Mouse (Mus musculus) lung, adult 2 months (tissue): ENCODE results near the gene Uvrag. TPM values are rescaled to one million over a fixed set of nuclear protein-coding genes. Genes with fewer than 3 reads are reported as not detected.

ENCODE experiments used
- DNase-seq: peaks from one replicate; pipeline ENCODE4 v3.0.0; 2022
- H3K4me1 ChIP-seq: fragments of 200-500 bp; 2 replicates; pipeline ENCODE4 v1.6.1; 2011; ENCODE audit warnings: low read length; ENCODE audit not compliant: control insufficient read depth, insufficient read depth
- H3K4me3 ChIP-seq: fragments of 200-500 bp; replicated peaks from 2 replicates; pipeline ENCODE3; 2011; ENCODE audit warnings: low read depth, mild to moderate bottlenecking, control low read depth, low read length; ENCODE audit errors: extremely low read depth
- CTCF ChIP-seq: fragments of 200-500 bp; IDR thresholded peaks from 2 replicates; pipeline ENCODE4 v1.5.1; 2011; ENCODE audit warnings: mild to moderate bottlenecking, low read length, control low read depth; ENCODE audit not compliant: insufficient read depth
- POLR2A ChIP-seq: fragments of 200-500 bp; IDR thresholded peaks from 2 replicates; pipeline ENCODE4 v1.6.1; 2011; ENCODE audit warnings: low read depth, mild to moderate bottlenecking, control low read depth, low read length, borderline replicate concordance; ENCODE audit errors: extremely low read depth
- WGBS: fragments of 180-500 bp; shearing (Covaris S2); methylation state at CpG from one replicate; pipeline ENCODE4 v1.1.7; 2018; 5-methylcytosine and 5-hydroxymethylcytosine counted together
- polyA plus RNA-seq: library from polyadenylated mRNA; depleted of rRNA; stranded (reverse); fragments of >200 nt; gene quantifications from 2 replicates; pipeline ENCODE4 v1.2.3, GENCODE M21; 2012

Gene Uvrag
- polyA plus RNA-seq, 1 experiment = 35.4 TPM

DNA sequence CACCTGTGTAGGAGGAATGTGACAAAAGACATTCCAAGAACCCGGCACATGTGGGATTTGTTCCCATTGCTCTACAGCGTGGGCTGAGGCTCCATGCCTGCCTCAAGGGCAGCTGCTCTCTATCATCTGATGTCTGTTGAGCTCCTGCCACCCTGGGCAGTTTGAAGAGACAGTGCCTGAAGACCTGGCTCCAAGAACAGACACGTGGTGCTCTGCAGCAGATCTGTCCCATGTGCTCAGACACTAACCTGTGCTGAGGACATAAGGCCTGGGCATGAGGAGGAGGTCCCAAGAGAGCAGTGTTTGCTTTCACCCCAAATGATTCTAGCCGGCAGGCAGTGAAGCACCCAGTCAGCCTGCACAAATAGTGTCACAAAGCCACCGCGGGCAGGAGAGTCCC, 27.8 kb upstream of the Uvrag start:
- TF ChIP-seq POLR2A (no peak), CTCF (no peak)
- WGBS = 79% methylated on average over 6 of the region's 6 CpGs
- H3K4me1 ChIP-seq = no peaks in the 10 kb centered on the region
- H3K4me3 ChIP-seq = no peak overlapping the region
- DNase-seq = no peak

- H3K4me3 ChIP-seq = no peak overlapping the region
- DNase-seq = peak; percentile 14
- TF ChIP-seq CTCF (no peak), POLR2A (no peak)
- WGBS = 53% methylated on average over 5 of the region's 5 CpGs
- H3K4me1 ChIP-seq = no peaks in the 10 kb centered on the region
These were observed 27.0 kb upstream of the Uvrag start for GRCm38 (mm10) chr7:99167939-99168338.

DNA sequence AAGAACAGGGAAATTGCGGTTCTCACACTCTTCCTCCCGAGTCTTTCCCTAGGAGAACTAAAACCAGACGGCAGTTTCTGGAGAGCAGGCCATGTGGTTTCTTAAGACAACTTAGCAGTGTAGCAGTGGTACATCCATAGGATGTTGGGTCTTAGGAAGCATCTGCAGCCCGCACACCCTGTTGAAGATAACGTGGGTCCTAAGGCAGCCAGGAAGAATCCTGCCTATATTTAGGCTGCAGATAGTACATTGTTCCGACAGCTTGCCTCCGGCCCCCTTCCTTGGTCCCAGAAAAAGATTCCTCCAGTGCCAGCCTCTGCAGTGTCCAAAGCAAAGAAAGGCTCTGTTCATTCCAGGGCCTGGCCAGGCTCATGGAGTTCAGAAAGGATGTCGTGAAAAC, 25.2 kb upstream of the Uvrag start:
- WGBS = 74% methylated on average over 8 of the region's 8 CpGs
- Histone ChIP-seq H3K4me3 (no peak overlapping the region), H3K4me1 (no peaks in the 10 kb centered on the region)
- TF ChIP-seq POLR2A (no peak), CTCF (no peak)
- DNase-seq = no peak

DNA sequence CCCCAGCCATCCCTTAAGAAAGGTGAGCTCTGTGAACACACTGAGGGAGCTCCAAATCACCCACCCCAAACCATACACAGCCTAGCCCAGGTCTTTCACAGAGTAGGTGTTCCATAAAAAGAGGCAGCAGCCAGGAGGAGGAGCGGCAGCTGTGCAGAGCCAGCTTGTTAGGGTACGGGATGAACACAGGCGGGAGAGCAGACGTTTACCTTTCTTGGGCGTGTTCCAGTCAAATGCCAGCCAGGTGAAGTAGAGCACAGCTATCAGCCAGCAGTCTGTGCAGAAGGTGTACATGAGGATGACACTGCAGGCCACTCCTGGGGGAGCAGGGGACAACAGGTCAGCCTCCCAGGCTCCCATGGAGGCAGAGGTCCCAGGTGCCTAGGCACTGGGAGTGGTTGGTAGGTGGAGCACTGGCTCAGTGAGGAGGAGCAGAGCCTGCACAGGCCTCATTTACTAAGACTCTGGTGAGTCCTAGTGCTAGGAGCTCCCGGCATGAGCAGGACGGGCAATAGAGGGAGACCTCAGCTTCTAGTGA, 24.0 kb upstream of the Uvrag start:
- DNase-seq = no peak
- H3K4me3 ChIP-seq = no peak overlapping the region
- 73% methylated on average over 7 of the region's 7 CpGs for WGBS
- TF ChIP-seq POLR2A = no peak
- TF ChIP-seq CTCF = no peak
- H3K4me1 ChIP-seq = no peaks in the 10 kb centered on the region

DNA sequence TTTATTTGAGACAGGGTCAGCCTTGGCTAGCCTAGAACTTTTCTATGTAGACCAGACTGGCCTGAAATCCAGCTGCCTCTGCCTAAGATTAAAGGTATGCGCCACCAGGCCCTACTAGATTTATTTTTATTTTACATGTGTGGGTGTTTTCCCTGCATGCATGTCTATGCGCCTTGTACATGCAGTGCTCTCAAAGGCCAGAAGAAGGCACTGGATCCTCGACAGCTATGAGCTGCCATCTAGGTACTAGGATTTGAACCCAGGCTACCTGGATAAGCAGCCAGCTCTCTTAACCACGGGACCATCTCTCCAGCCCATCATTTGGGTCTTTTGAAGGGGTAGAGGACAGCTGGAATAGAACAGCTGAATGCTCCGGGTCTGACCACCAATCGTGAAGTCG, 21.5 kb upstream of the Uvrag start:
- Histone ChIP-seq H3K4me1 (no peaks in the 10 kb centered on the region), H3K4me3 (no peak overlapping the region)
- TF ChIP-seq CTCF (no peak), POLR2A (no peak)
- WGBS = 91% methylated on average over 7 of the region's 7 CpGs
- no peak for DNase-seq

- 94% methylated on average over 11 of the region's 11 CpGs for WGBS
- TF ChIP-seq CTCF (no peak), POLR2A (no peak)
- no peaks in the 10 kb centered on the region for H3K4me1 ChIP-seq
- DNase-seq = no peak
- H3K4me3 ChIP-seq = no peak overlapping the region
These were observed 21.0 kb upstream of the Uvrag start for GRCm38 (mm10) chr7:99161961-99162360.

DNA sequence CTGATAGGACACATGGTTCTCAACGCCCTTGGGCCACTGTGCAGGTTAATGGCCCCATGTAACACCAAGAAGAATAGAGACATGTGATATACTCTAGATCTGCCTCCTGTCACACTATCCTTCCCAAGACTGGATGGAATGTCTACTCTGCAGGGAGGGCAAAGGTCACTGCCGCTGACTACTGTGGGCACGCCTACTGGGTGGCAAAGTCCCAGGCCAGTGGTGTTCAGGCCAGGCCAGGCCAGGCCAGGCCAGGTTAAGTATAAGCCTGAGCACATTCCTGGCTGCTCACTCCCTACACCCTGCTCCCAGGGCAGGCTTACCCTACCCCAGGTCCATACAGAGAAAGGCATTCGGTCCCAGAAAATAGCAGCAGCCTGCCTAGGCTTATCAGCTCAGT, 20.6 kb upstream of the Uvrag start:
- DNase-seq = no peak
- no peak for TF ChIP-seq CTCF
- no peak for TF ChIP-seq POLR2A
- H3K4me1 ChIP-seq = no peaks in the 10 kb centered on the region
- H3K4me3 ChIP-seq = no peak overlapping the region
- WGBS = 58% methylated on average over 4 of the region's 4 CpGs

- WGBS = 80% methylated on average over 7 of the region's 7 CpGs
- Histone ChIP-seq H3K4me1 (no peaks in the 10 kb centered on the region), H3K4me3 (no peak overlapping the region)
- DNase-seq = no peak
- TF ChIP-seq POLR2A (no peak), CTCF (no peak)
These were observed 20.1 kb upstream of the Uvrag start for GRCm38 (mm10) chr7:99160995-99161394.

DNA sequence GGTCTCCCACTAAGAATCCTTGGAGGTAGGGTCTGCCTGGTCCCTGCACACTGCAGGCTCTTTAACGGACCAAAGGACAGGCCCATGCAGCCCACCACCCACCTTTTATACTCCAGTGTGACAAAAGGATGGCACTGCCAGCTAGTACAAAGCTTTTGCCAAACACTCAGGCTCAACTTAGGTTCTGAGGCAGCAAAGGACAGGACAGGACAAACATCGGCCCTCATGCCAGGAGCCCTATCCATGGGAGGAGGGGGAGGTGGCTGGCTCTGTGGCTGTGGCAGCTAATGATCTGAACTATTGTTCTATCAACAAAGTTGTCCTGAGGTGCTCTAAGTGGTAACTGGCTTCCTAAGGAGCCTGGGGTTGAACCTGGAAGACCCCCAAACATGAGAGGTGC, 18.5 kb upstream of the Uvrag start:
- Histone ChIP-seq H3K4me3 (no peak overlapping the region), H3K4me1 (peaks cover 3% of the 10 kb centered on the region; the same call in 1 of the 2 replicates)
- 83% methylated on average over 2 of the region's 2 CpGs for WGBS
- no peak for TF ChIP-seq CTCF
- TF ChIP-seq POLR2A = no peak
- no peak for DNase-seq

GRCm38 (mm10) chr7:99158904-99159303, 18.0 kb upstream of the Uvrag start:
- 69% methylated on average over 5 of the region's 5 CpGs for WGBS
- no peak for DNase-seq
- H3K4me3 ChIP-seq = no peak overlapping the region
- TF ChIP-seq CTCF (no peak), POLR2A (no peak)
- peaks cover 3% of the 10 kb centered on the region; the same call in 1 of the 2 replicates for H3K4me1 ChIP-seq
